Mouse (Mus musculus) cortical plate, adult 2 months (tissue): ENCODE measurements around the gene Fastk. TPM values are rescaled to one million over a fixed set of nuclear protein-coding genes. Genes with fewer than 3 reads are reported as not detected.
"Not testable (repeated sequence)": the region's sequence is repeated elsewhere in the genome, so short reads cannot be mapped to it uniquely, and the experiment has no call there.

Source experiments
- H3K27ac ChIP-seq: fragments of 200-500 bp; 2 replicates; pipeline ENCODE4 v1.5.1; 2012; ENCODE audit warnings: low read length, control low read depth, inconsistent platforms; ENCODE audit not compliant: insufficient read depth
- H3K4me1 ChIP-seq: fragments of 200-500 bp; 2 replicates; pipeline ENCODE4 v1.6.1; 2011; ENCODE audit warnings: low read length; ENCODE audit not compliant: control insufficient read depth, insufficient read depth
- H3K4me3 ChIP-seq: fragments of 200-500 bp; 2 replicates; pipeline ENCODE4 v1.5.1; 2011; ENCODE audit warnings: mild to moderate bottlenecking, low read length, control low read depth; ENCODE audit not compliant: insufficient read depth
- CTCF ChIP-seq: fragments of 200-500 bp; IDR thresholded peaks from 2 replicates; pipeline ENCODE4 v1.5.1; 2011; ENCODE audit warnings: mild to moderate bottlenecking, control low read depth, low read length; ENCODE audit not compliant: insufficient read depth; ENCODE audit errors: extremely low read depth
- POLR2A ChIP-seq: fragments of 200-500 bp; IDR thresholded peaks from 2 replicates; pipeline ENCODE4 v1.6.1; 2011; ENCODE audit warnings: mild to moderate bottlenecking, low read length, control low read depth; ENCODE audit not compliant: insufficient read depth; ENCODE audit errors: extremely low read depth
- polyA plus RNA-seq: library from polyadenylated mRNA; depleted of rRNA; stranded (reverse); fragments of >200 nt; gene quantifications from 2 replicates; pipeline ENCODE4 v1.2.3, GENCODE M21; 2012

Fastk gene
- polyA plus RNA-seq, 1 experiment: 237 TPM

DNA sequence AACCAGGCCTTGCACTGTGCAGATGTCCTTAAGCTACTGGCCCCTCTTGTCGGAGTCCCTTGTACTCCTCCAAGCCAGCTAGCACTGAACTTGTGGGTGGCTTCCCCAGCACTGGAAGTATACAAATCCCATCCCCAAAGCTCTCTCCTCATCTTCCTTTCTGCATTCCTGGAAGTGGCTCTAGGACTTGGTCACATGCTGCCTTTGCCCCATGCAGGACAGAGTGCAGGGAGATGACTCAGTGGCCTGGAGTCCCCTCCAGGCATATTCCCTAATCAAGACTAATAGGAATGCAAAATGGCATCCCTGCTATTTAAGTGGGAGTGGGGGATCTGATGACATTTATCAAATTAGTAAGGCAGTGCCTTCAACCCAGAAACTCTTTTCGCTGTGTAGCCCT, 33.0 kb downstream of the Fastk start:
- Histone ChIP-seq H3K27ac (no peak overlapping the region), H3K4me1 (peaks cover 1% of the 10 kb centered on the region; the same call in 1 of the 2 replicates), H3K4me3 (no peak overlapping the region)
- TF ChIP-seq POLR2A (no peak), CTCF (no peak)

DNA sequence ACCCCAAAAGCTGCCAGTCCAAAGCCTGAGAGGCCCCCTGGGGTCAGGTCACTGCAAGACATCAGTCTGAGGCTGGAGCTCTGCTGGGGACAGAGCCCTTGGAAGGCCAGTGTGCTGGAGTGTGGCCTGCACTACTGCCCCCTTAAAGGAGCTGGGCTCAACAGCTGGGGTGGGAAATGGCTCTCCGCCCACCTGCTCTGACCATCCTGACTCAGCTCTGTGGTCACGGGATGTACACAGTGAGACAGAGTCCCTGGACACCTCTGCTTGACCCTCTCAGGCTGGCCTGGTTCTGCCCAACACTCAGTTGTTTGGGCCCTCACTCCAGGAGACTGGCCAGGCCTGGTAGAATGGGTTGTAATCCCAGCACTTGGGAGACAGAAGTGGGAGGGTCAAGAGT, 35.6 kb downstream of the Fastk start:
- no peak overlapping the region for H3K4me3 ChIP-seq
- TF ChIP-seq POLR2A (no peak), CTCF (no peak)

GRCm38 (mm10) chr5:24408651-24409050, 36.4 kb downstream of the Fastk start:
- H3K27ac ChIP-seq: peak overlapping the region; percentile 12; the same call in 1 of the 2 replicates
- TF ChIP-seq CTCF (no peak), POLR2A (no peak)
- H3K4me1 ChIP-seq: no peaks in the 10 kb centered on the region
- H3K4me3 ChIP-seq: no peak overlapping the region

More for the DNA sequence above, 35.6 kb downstream of the Fastk start:
- no peaks in the 10 kb centered on the region for H3K4me1 ChIP-seq
- no peak overlapping the region for H3K27ac ChIP-seq

- TF ChIP-seq CTCF (no peak), POLR2A (no peak)
- no peak overlapping the region for H3K4me3 ChIP-seq
- peak overlapping the region; percentile 19; the same call in 1 of the 2 replicates for H3K27ac ChIP-seq
- H3K4me1 ChIP-seq: no peaks in the 10 kb centered on the region
Observed at GRCm38 (mm10) chr5:24405389-24405876, 39.7 kb downstream of the Fastk start.

- Histone ChIP-seq H3K4me1 (no peaks in the 10 kb centered on the region), H3K27ac (peak overlapping the region; percentile 62; the same call in 1 of the 2 replicates), H3K4me3 (no peak overlapping the region)
- TF ChIP-seq CTCF: no peak
- peak; percentile 6; the same call in 1 of the 2 replicates for TF ChIP-seq POLR2A
Observed at GRCm38 (mm10) chr5:24404594-24405360, 40.3 kb downstream of the Fastk start.

DNA sequence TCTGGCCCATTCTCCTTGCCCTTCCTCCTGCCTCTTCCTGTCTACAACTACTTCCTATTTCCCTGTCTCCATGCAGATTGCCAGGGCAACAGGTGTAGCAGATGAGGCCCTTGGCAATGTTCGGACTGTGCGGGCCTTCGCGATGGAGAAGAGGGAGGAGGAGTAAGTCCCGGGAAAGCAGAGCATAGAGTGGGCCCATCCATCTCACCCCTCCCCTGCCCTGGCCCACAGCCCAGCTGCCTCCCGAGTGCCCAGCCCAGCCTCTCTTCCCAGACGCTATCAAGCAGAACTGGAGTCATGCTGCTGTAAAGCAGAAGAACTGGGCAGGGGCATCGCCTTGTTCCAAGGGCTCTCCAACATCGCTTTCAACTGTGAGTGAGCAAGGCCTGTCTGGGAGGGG, 43.1 kb downstream of the Fastk start:
- TF ChIP-seq CTCF (no peak), POLR2A (no peak)
- Histone ChIP-seq H3K27ac (no peak overlapping the region), H3K4me1 (no peaks in the 10 kb centered on the region), H3K4me3 (no peak overlapping the region)

DNA sequence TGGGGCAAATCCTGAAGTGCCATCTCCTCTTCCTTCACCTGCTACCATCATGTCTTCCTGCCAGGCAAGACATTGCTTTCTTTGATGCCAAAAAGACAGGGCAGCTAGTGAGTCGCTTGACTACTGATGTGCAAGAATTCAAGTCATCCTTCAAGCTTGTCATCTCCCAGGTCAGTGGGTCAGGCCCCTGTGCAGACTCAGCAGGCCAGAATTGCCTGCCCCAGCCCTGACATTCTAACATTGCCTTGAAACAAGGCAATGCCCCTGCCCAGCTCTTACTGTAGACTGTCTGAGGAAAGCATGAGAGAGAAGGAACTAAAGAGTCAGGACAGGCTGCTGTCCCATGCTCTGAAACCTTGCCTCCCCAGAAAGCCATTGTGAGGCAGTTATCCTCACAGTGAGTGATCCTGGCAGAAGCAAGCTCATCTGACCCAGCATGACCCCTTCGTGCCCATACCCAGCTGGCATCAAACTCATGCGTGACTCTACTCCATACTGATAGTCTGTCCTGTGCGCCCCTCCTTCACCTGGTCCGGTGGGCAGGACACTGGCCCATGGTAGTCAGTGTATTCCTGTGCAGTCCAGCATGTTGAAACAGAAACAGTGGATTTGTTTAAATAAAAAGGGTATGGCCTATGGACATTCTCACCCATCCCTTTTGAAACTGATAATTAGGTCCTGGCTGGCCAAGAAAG, 44.0 kb downstream of the Fastk start:
- TF ChIP-seq CTCF (no peak), POLR2A (no peak)
- Histone ChIP-seq H3K4me1 (no peaks in the 10 kb centered on the region), H3K4me3 (no peak overlapping the region), H3K27ac (no peak overlapping the region)

DNA sequence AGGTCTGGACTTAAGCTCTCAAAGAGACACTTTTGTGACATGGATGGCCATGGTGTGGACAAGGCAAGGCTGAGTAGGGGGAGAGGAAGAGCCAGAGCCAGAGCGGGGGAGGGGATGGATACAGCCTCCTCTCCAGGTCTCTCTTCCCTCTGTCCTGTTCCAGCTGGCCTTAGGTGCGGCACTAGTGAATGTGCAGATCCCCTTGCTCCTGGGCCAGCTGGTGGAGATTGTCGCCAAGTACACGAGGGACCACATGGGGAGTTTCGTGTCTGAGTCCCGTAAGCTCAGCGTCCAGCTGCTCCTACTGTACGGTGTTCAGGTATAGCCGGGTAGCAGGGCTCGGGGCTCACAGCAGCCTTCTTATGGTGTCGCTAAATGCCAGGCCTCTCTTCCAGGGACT, 44.7 kb downstream of the Fastk start:
- Histone ChIP-seq H3K4me3 (no peak overlapping the region), H3K27ac (no peak overlapping the region), H3K4me1 (no peaks in the 10 kb centered on the region)
- TF ChIP-seq POLR2A (no peak), CTCF (no peak)

DNA sequence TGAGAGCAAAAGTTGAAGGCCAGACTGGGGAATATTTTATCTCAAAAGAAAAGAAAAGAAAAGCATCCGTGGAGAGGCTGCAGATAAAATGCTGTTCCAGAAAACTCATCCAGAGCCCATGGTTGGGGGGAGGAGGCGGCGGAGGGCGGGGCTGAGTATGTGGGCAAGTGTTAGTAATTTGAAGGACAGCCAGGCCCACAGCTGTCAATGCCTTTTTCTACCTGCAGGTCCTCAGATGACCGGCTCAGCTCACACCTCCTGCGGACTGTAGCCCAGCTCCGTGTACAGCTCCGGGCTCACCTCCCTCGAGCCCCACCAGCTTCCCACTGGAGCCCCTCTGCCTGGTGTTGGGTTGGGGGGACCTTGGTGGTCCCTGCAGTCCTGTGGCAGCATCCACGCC, 45.4 kb downstream of the Fastk start:
- no peaks in the 10 kb centered on the region for H3K4me1 ChIP-seq
- H3K27ac ChIP-seq: no peak overlapping the region
- H3K4me3 ChIP-seq: no peak overlapping the region
- TF ChIP-seq CTCF: no peak
- no peak for TF ChIP-seq POLR2A

DNA sequence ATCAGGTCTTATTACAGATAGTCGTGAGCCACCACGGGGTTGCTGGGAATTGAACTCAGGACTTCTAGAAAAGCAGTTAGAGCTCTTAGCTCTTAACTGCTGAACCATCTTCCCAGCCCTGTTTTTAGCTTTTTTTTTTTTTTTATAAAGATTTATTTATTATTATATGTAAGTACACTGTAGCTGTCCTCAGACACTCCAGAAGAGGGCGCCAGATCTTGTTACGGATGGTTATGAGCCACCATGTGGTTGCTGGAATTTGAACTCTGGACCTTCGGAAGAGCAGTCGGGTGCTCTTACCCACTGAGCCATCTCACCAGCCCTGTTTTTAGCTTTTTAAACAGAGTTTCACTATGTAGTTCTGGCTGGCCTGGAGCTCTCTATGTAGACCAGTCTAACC, 48.8 kb downstream of the Fastk start:
- not testable (repeated sequence) for H3K4me3 ChIP-seq, H3K4me1 ChIP-seq, H3K27ac ChIP-seq
